Comparison of ENCODE assay signal across 8 mouse cellular contexts in genomic region chr3:144203259-144203987, GRCm38 (mm10). TPM values are rescaled to one million over a fixed set of nuclear protein-coding genes. Genes with fewer than 3 reads are reported as not detected.
DNase-seq lines count a peak whose midpoint lies in the region; ATAC-seq lines count a peak whose summit lies in the region.

No protein-coding gene starts in this region.

- no peaks in the 10 kb centered on the region for H3K9me3 ChIP-seq in heart, embryonic 11.5 days (replicated peaks; ENCODE audit: control insufficient read depth, low read length)
- H3K9me3 ChIP-seq in midbrain, embryonic 15.5 days, result no peaks in the 10 kb centered on the region

- intact Hi-C loops in heart, postnatal 25 days (cut with DNase I), result loop anchor here (10.0 kb wide), 3 partner anchors 511 to 699 kb away; no protein-coding TSS in a partner anchor

- H3K4me1 ChIP-seq in heart, embryonic 11.5 days (ENCODE audit: control insufficient read depth, insufficient read depth, low read length), result peaks cover 17% of the 10 kb centered on the region
- H3K4me1 ChIP-seq in midbrain, embryonic 15.5 days, result peaks cover 45% of the 10 kb centered on the region

- no peaks in the 10 kb centered on the region for H3K36me3 ChIP-seq in heart, embryonic 11.5 days (ENCODE audit: control insufficient read depth, insufficient read depth, low read length)
- no peaks in the 10 kb centered on the region for H3K36me3 ChIP-seq in midbrain, embryonic 15.5 days (replicated peaks)

- ATAC-seq in heart, embryonic 11.5 days (replicated peaks; ENCODE audit: insufficient number of reproducible peaks, low FRiP score, low TSS enrichment), result no peak
- ATAC-seq in midbrain, embryonic 15.5 days (replicated peaks), result no peak

- WGBS in heart, embryonic 11.5 days (ENCODE audit: insufficient replicate concordance), result under 1% methylated on average over 15 of the region's 15 CpGs
- under 1% methylated on average over 15 of the region's 15 CpGs for WGBS in midbrain, embryonic 15.5 days

- H3K4me2 ChIP-seq in heart, embryonic 11.5 days, result peak overlapping the region; percentile 99
- peak overlapping the region; percentile 92 for H3K4me2 ChIP-seq in midbrain, embryonic 15.5 days

- H3K9ac ChIP-seq in heart, embryonic 11.5 days (ENCODE audit: low read depth, low read length), result peak overlapping the region; percentile 97
- peak overlapping the region; percentile 87 for H3K9ac ChIP-seq in midbrain, embryonic 15.5 days

- peak overlapping the region; percentile 88 for H3K27ac ChIP-seq in heart, embryonic 11.5 days (ENCODE audit: low read depth, low read length)
- peak overlapping the region; percentile 95 for H3K27ac ChIP-seq in midbrain, embryonic 15.5 days

- H3K27me3 ChIP-seq in heart, embryonic 11.5 days (ENCODE audit: control insufficient read depth, insufficient read depth, low read length), result no peaks in the 10 kb centered on the region
- 0 out of 2 replicates have a peak, but pooled peaks cover 3% of the 10 kb centered on the region for H3K27me3 ChIP-seq in midbrain, embryonic 15.5 days (replicated peaks)

- DNase-seq in heart, adult 11 months, result peak; percentile 86
- DNase-seq in heart, postnatal 25 days (ENCODE audit: low spot score), result no peak
- DNase-seq in adrenal gland, postnatal 14 days, result peak; percentile 33
- DNase-seq in kidney, postnatal 14 days, result peak; percentile 38
- no peak for DNase-seq in layer of hippocampus, postnatal 10 days (ENCODE audit: low spot score in 2 of 2)
- no peak for DNase-seq in right cerebral cortex, postnatal 14 days

- H3K4me3 ChIP-seq in heart, embryonic 11.5 days (ENCODE audit: low read depth, low read length), result peak overlapping the region; percentile 90
- peak overlapping the region; percentile 81 for H3K4me3 ChIP-seq in midbrain, embryonic 15.5 days

RNA-seq across cellular contexts. Expression of gene Lmo4, which starts 1.6 kb away (rescaled TPM):
- 10 to 100 TPM; 31.4 to 33.1 TPM for total RNA-seq in heart, postnatal 25 days (2021)
- 67.1 and 69.0 TPM in 2 replicates for total RNA-seq in adrenal gland, postnatal 14 days (2021)
- 53.4 and 54.4 TPM in 2 replicates for polyA plus RNA-seq in heart, embryonic 11.5 days (2014; fragmentation: Nextera tagmentation; extraction: Ambion mirVana)
- polyA plus RNA-seq in midbrain, embryonic 15.5 days (2015; fragmentation: Nextera tagmentation; extraction: Ambion mirVana), result 75.9 and 76.1 TPM in 2 replicates
- 100 to 1,000 TPM; 191 to 204 TPM for total RNA-seq in layer of hippocampus, postnatal 10 days (2021)

Comparison
In these comparisons a context has a peak if more than half of its experiments do, and no peak if none do; other contexts are left out.
1. DNase-seq: peak in heart, adult 11 months (single experiment), adrenal gland, postnatal 14 days (single experiment) and kidney, postnatal 14 days (single experiment); none in heart, postnatal 25 days (single experiment), layer of hippocampus, postnatal 10 days (0 of 2) and right cerebral cortex, postnatal 14 days (single experiment).